Mouse (Mus musculus) spleen, postnatal 10 days (tissue): ENCODE data around the gene Tlr5.

ENCODE experiments used
- DNase-seq, 2 experiments: peaks; one replicate each; pipeline ENCODE4 v3.0.0; 2021 to 2022; ENCODE audit warnings: low spot score in 2 of 2

Gene Tlr5

GRCm38 (mm10) chr1:182953667-182954066 is 921 bp upstream of the Tlr5 start:
- DNase-seq, result peak in 1 of 2 experiments; percentile 26

- peak in 1 of 2 experiments; percentile 18 for DNase-seq
These were observed 546 bp downstream of the Tlr5 start for GRCm38 (mm10) chr1:182955047-182955620.

- DNase-seq, result no peak
These were observed 1.8 kb downstream of the Tlr5 start for GRCm38 (mm10) chr1:182956186-182956960.

- DNase-seq, result no peak
These were observed 2.6 kb downstream of the Tlr5 start for GRCm38 (mm10) chr1:182957001-182957757.

- DNase-seq, result no peak
These were observed 3.4 kb downstream of the Tlr5 start for GRCm38 (mm10) chr1:182957826-182958544.

GRCm38 (mm10) chr1:182958824-182959223 is 4.2 kb downstream of the Tlr5 start:
- DNase-seq, result no peak

- DNase-seq, result no peak
These were observed 4.7 kb downstream of the Tlr5 start for GRCm38 (mm10) chr1:182959251-182959691.

- DNase-seq, result peak; percentile 52 to 82
These were observed 5.3 kb downstream of the Tlr5 start for GRCm38 (mm10) chr1:182959811-182960455.

- no peak for DNase-seq
These were observed 6.5 kb downstream of the Tlr5 start for GRCm38 (mm10) chr1:182961076-182961475.

- no peak for DNase-seq
These were observed 8.7 kb downstream of the Tlr5 start for GRCm38 (mm10) chr1:182963329-182963728.

GRCm38 (mm10) chr1:182964855-182965466 is 10.4 kb downstream of the Tlr5 start:
- DNase-seq, result no peak

- no peak for DNase-seq
These were observed 14.1 kb downstream of the Tlr5 start for GRCm38 (mm10) chr1:182968732-182969131.

- no peak for DNase-seq
These were observed 17.7 kb downstream of the Tlr5 start for GRCm38 (mm10) chr1:182972240-182972639.

- no peak for DNase-seq
These were observed 20.2 kb downstream of the Tlr5 start for GRCm38 (mm10) chr1:182974826-182975225.

- DNase-seq, result no peak
These were observed 26.1 kb downstream of the Tlr5 start for GRCm38 (mm10) chr1:182980702-182981101.

- DNase-seq, result peak; percentile 24 to 82
These were observed 28.4 kb downstream of the Tlr5 start for GRCm38 (mm10) chr1:182982995-182983394.

- DNase-seq, result no peak
These were observed 29.0 kb downstream of the Tlr5 start for GRCm38 (mm10) chr1:182983496-182984127.

- no peak for DNase-seq
These were observed 31.7 kb downstream of the Tlr5 start for GRCm38 (mm10) chr1:182986243-182986642.

GRCm38 (mm10) chr1:182986750-182987149 is 32.2 kb downstream of the Tlr5 start:
- DNase-seq, result no peak

- no peak for DNase-seq
These were observed 33.2 kb downstream of the Tlr5 start for GRCm38 (mm10) chr1:182987801-182988200.
